Mouse (Mus musculus) ES-E14 (cell line): ENCODE results near the gene Nap1l1. TPM values are rescaled to one million over a fixed set of nuclear protein-coding genes. Genes with fewer than 3 reads are reported as not detected.
"Not testable (repeated sequence)": the region's sequence is repeated elsewhere in the genome, so short reads cannot be mapped to it uniquely, and the experiment has no call there.

Experiments
- DNase-seq: peaks from one replicate; pipeline ENCODE4 v3.0.0-alpha.2; 2013; ENCODE audit warnings: low read depth, low spot score
- H3K27ac ChIP-seq: 2 replicates; pipeline ENCODE4 v1.5.1; 2012; ENCODE audit warnings: low read depth, mild to moderate bottlenecking, low read length, moderate library complexity, mixed read lengths; ENCODE audit not compliant: poor library complexity, insufficient read depth, severe bottlenecking
- H3K36me3 ChIP-seq: 2 replicates; pipeline ENCODE4 v1.6.1; 2012; ENCODE audit warnings: mild to moderate bottlenecking, low read length, moderate library complexity, mixed read lengths; ENCODE audit not compliant: control insufficient read depth, poor library complexity, insufficient read depth, severe bottlenecking
- H3K4me1 ChIP-seq, 2 experiments: fragments of 150-350 bp in 1 of 2; sonication (generic) in 1 of 2; 2 replicates each; pipeline ENCODE4 v1.6.1; 2012; ENCODE audit warnings: low read length in 2 of 2, mild to moderate bottlenecking in 1 of 2, mixed read lengths in 1 of 2; ENCODE audit not compliant: control insufficient read depth in 2 of 2, insufficient read depth in 2 of 2, poor library complexity in 1 of 2
- H3K4me3 ChIP-seq, 2 experiments: fragments of 150-350 bp in 1 of 2; sonication (generic) in 1 of 2; 2 replicates each; pipeline ENCODE4 v1.5.1; 2012; ENCODE audit warnings: low read length in 2 of 2, low read depth in 1 of 2, mild to moderate bottlenecking in 1 of 2, mixed read lengths in 1 of 2; ENCODE audit not compliant: insufficient read depth in 1 of 2, poor library complexity in 1 of 2, severe bottlenecking in 1 of 2
- H3K9ac ChIP-seq: 2 replicates; pipeline ENCODE4 v1.6.1; 2012; ENCODE audit warnings: low read depth, mild to moderate bottlenecking, low read length, mixed read lengths; ENCODE audit not compliant: poor library complexity, insufficient read depth, severe bottlenecking
- H3K9me3 ChIP-seq: fragments of 150-350 bp; sonication (generic); 2 replicates; pipeline ENCODE4 v1.6.1; 2012; ENCODE audit warnings: low read depth, mild to moderate bottlenecking, low read length; ENCODE audit not compliant: control insufficient read depth, insufficient read depth
- CHD2 ChIP-seq: IDR thresholded peaks from 2 replicates; pipeline ENCODE4 v1.6.1; 2014; ENCODE audit warnings: mild to moderate bottlenecking, low read depth, low read length, inconsistent platforms
- HCFC1 ChIP-seq: IDR thresholded peaks from 2 replicates; pipeline ENCODE4 v1.6.1; 2012; ENCODE audit warnings: low read length, inconsistent platforms, borderline replicate concordance; ENCODE audit not compliant: insufficient read depth
- MAFK ChIP-seq: IDR thresholded peaks from 2 replicates; pipeline ENCODE4 v1.6.1; 2014; ENCODE audit warnings: mild to moderate bottlenecking, low read depth, low read length, inconsistent platforms; ENCODE audit not compliant: insufficient read depth
- ZC3H11A ChIP-seq: IDR thresholded peaks from 2 replicates; pipeline ENCODE4 v1.6.1; 2012; ENCODE audit warnings: low read depth, mild to moderate bottlenecking, inconsistent platforms, low read length, borderline replicate concordance
- ZNF384 ChIP-seq: IDR thresholded peaks from 2 replicates; pipeline ENCODE4 v1.6.1; 2012; ENCODE audit warnings: low read depth, low read length, inconsistent platforms
- in situ Hi-C, 2 experiments: fragments of 600-800 bp; cut with MboI; formaldehyde crosslinking; loops; one replicate each; pipeline ENCODE4 v1.15.1; 2025; ENCODE audit warnings: low sequenced_read_pairs in 2 of 2, inconsistent platforms in 1 of 2; ENCODE audit not compliant: unreplicated experiment in 2 of 2
- total RNA-seq: library from RNA; depleted of rRNA; stranded (reverse); fragments of 300-350 nt; gene quantifications from 2 replicates; pipeline ENCODE4 v1.2.3, GENCODE M21; 2012

Gene Nap1l1
- total RNA-seq, 1 experiment: 258 TPM

GRCm38 (mm10) chr10:111484079-111484478 lies 11.1 kb downstream of the Nap1l1 start:
- Histone ChIP-seq H3K4me3 (no peak overlapping the region), H3K36me3 (peaks cover 48% of the 10 kb centered on the region)
- in situ Hi-C loops: no loop called here

GRCm38 (mm10) chr10:111488793-111489192 lies 15.8 kb downstream of the Nap1l1 start:
- in situ Hi-C loops: no loop called here
- no peaks in the 10 kb centered on the region for H3K9me3 ChIP-seq
- no peak for TF ChIP-seq MAFK
- H3K36me3 ChIP-seq: peaks cover 41% of the 10 kb centered on the region
- no peak overlapping the region for H3K4me3 ChIP-seq
- no peak for DNase-seq
- H3K9ac ChIP-seq: no peak overlapping the region
- H3K27ac ChIP-seq: no peak overlapping the region
- H3K4me1 ChIP-seq: no peaks in the 10 kb centered on the region; a peak in 1 of 4 replicates

More at GRCm38 (mm10) chr10:111484079-111484478, 11.1 kb downstream of the Nap1l1 start:
- peaks cover 0 to 10% of the 10 kb centered on the region in 2 experiments; a peak in 3 of 4 replicates for H3K4me1 ChIP-seq
- H3K27ac ChIP-seq: no peak overlapping the region
- DNase-seq: no peak
- no peak overlapping the region; the same call in 1 of the 2 replicates for H3K9ac ChIP-seq
- TF ChIP-seq ZNF384: no peak
- no peak for TF ChIP-seq CHD2
- TF ChIP-seq HCFC1: no peak
- TF ChIP-seq MAFK: no peak
- no peak for TF ChIP-seq ZC3H11A
- no peaks in the 10 kb centered on the region for H3K9me3 ChIP-seq

GRCm38 (mm10) chr10:111490079-111490478 lies 17.1 kb downstream of the Nap1l1 start:
- H3K27ac ChIP-seq, in situ Hi-C loops, H3K9me3 ChIP-seq, DNase-seq, H3K9ac ChIP-seq, H3K4me3 ChIP-seq, H3K4me1 ChIP-seq: not testable (repeated sequence)
- H3K36me3 ChIP-seq: peaks cover 36% of the 10 kb centered on the region

GRCm38 (mm10) chr10:111495888-111496287 lies 22.9 kb downstream of the Nap1l1 start:
- peaks cover 22% of the 10 kb centered on the region for H3K36me3 ChIP-seq
- H3K27ac ChIP-seq: no peak overlapping the region
- TF ChIP-seq CHD2 (no peak), ZNF384 (no peak), HCFC1 (no peak), MAFK (no peak), ZC3H11A (no peak)
- no peak overlapping the region for H3K4me3 ChIP-seq
- no peak for DNase-seq
- in situ Hi-C loops: no loop called here
- no peaks in the 10 kb centered on the region for H3K9me3 ChIP-seq
- no peak overlapping the region for H3K9ac ChIP-seq
- no peaks in the 10 kb centered on the region for H3K4me1 ChIP-seq

GRCm38 (mm10) chr10:111499892-111500291 lies 26.9 kb downstream of the Nap1l1 start:
- H3K9me3 ChIP-seq: no peaks in the 10 kb centered on the region
- TF ChIP-seq CHD2 (no peak), MAFK (no peak), ZNF384 (no peak), ZC3H11A (no peak), HCFC1 (no peak)
- DNase-seq: no peak
- no peaks in the 10 kb centered on the region for H3K4me1 ChIP-seq
- H3K9ac ChIP-seq: no peak overlapping the region
- H3K27ac ChIP-seq: no peak overlapping the region
- in situ Hi-C loops: loop anchor here in 1 of 2 experiments (10.0 kb wide), 1 partner anchor 155 kb away; no protein-coding TSS in a partner anchor
- peaks cover 6% of the 10 kb centered on the region; the same call in 1 of the 2 replicates for H3K36me3 ChIP-seq
- no peak overlapping the region for H3K4me3 ChIP-seq
